Mouse (Mus musculus) kidney, postnatal 0 days (tissue): ENCODE results near the gene Arhgap8. TPM values are rescaled to one million over a fixed set of nuclear protein-coding genes. Genes with fewer than 3 reads are reported as not detected.

Source experiments
- ATAC-seq: fragments of 200-750 bp; cut with Nextera tagmentation; replicated peaks from 2 replicates; pipeline ENCODE4 v1.8.0; 2017; ENCODE audit warnings: low read depth, moderate number of reproducible peaks, moderate TSS enrichment, moderate library complexity; ENCODE audit not compliant: low FRiP score
- DNase-seq: peaks from one replicate; pipeline ENCODE4 v3.0.0-alpha.2; 2016; ENCODE audit warnings: low spot score
- H3K27ac ChIP-seq: fragments of 300-500 bp; sonication (generic); 2 replicates; pipeline ENCODE4 v1.5.1; 2014; ENCODE audit warnings: mild to moderate bottlenecking
- H3K27me3 ChIP-seq: fragments of 300-500 bp; sonication (generic); 2 replicates; pipeline ENCODE4 v1.6.1; 2014; ENCODE audit warnings: low read length, mixed read lengths; ENCODE audit not compliant: insufficient read depth
- H3K36me3 ChIP-seq: fragments of 300-500 bp; sonication (generic); 2 replicates; pipeline ENCODE4 v1.6.1; 2014; ENCODE audit warnings: low read length, mixed read lengths; ENCODE audit not compliant: insufficient read depth
- H3K4me1 ChIP-seq: fragments of 300-500 bp; sonication (generic); replicated peaks from 2 replicates; pipeline ENCODE4 v1.6.1; 2014; ENCODE audit warnings: antibody characterized with exemption, low read length, mixed read lengths; ENCODE audit not compliant: insufficient read depth
- H3K4me2 ChIP-seq: fragments of 300-500 bp; sonication (generic); 2 replicates; pipeline ENCODE4 v1.6.1; 2014; ENCODE audit warnings: mild to moderate bottlenecking, low read length, moderate library complexity, mixed read lengths
- H3K4me3 ChIP-seq: fragments of 300-500 bp; sonication (generic); replicated peaks from 2 replicates; pipeline ENCODE4 v1.5.1; 2014; ENCODE audit warnings: low read depth, low read length
- H3K9ac ChIP-seq: fragments of 300-500 bp; sonication (generic); 2 replicates; pipeline ENCODE4 v1.6.1; 2014; ENCODE audit warnings: low read depth, low read length
- H3K9me3 ChIP-seq: fragments of 300-500 bp; sonication (generic); replicated peaks from 2 replicates; pipeline ENCODE4 v1.6.1; 2016; ENCODE audit warnings: low read length, inconsistent platforms, mixed read lengths
- CTCF ChIP-seq: IDR thresholded peaks from 2 replicates; pipeline ENCODE4 v1.5.1; 2016; ENCODE audit warnings: antibody characterized with exemption, low read depth, mild to moderate bottlenecking, moderate library complexity
- WGBS: fragments of 180-500 bp; shearing (Covaris S2); extraction: QIAGEN DNeasy Blood & Tissue Kit; methylation state at CpG from one replicate; pipeline ENCODE4 v1.1.7; 2014; 5-methylcytosine and 5-hydroxymethylcytosine counted together
- polyA plus RNA-seq: library from polyadenylated mRNA; unstranded; fragments of >200 nt; fragmentation: Nextera tagmentation; extraction: Ambion mirVana; gene quantifications from 2 replicates; pipeline ENCODE4 v1.2.1, GENCODE M21; 2015

The Arhgap8 gene
- polyA plus RNA-seq, 1 experiment from 2014 or later, result 13.9 TPM

DNA sequence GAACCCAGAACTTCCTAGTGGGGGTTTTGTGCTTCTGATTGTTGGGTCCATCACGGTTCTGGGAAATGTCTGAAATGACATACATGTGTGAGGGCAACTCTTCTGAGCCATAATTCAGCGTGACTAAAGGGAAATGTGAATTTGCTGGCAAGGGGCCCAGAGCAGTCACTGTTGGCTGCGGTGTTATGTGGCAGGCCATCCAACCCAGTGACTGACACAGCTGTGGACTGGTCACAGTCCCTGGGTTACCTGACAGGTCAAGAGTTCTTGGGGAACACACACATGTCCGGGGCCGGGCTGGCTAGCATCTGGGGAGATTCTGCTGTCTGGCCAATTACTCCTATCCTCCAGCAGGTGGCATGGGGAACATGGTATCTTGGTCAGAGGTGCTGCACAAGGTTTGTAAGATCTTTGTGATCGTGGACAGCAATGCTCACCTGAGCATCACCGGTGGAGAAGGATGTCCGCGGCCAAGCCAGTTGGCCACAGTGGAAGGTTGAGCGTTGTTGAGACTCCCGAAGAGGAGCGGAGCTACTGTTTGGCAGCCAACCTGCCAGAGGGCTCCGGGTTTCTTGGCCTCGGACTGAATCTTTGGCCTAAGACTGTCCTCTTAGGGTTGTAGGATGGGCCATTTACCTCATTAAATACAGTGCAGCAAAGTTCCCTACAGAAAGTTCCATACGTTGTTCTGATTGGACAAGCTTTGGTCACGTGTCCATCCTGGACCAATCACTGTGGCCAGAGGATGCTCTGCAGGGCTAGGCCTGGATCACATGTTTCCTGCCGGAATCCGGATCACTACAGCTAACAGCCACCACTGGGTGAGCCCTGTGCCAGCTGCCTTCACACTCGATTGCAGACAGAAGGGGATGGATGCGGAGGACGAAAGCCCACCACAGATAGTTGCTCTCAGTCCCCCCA lies 52.6 kb downstream of the Arhgap8 start:
- ATAC-seq (no peak), DNase-seq (no peak)
- H3K9ac ChIP-seq, result no peak overlapping the region
- WGBS, result 79% methylated on average over 21 of the region's 21 CpGs
- H3K4me2 ChIP-seq, result no peak overlapping the region
- H3K4me3 ChIP-seq, result no peak overlapping the region
- no peaks in the 10 kb centered on the region for H3K4me1 ChIP-seq
- peak; percentile 59; the same call in 1 of the 2 replicates for TF ChIP-seq CTCF
- H3K27me3 ChIP-seq, result no peaks in the 10 kb centered on the region
- no peaks in the 10 kb centered on the region for H3K9me3 ChIP-seq
- no peak overlapping the region for H3K27ac ChIP-seq
- H3K36me3 ChIP-seq, result no peaks in the 10 kb centered on the region

DNA sequence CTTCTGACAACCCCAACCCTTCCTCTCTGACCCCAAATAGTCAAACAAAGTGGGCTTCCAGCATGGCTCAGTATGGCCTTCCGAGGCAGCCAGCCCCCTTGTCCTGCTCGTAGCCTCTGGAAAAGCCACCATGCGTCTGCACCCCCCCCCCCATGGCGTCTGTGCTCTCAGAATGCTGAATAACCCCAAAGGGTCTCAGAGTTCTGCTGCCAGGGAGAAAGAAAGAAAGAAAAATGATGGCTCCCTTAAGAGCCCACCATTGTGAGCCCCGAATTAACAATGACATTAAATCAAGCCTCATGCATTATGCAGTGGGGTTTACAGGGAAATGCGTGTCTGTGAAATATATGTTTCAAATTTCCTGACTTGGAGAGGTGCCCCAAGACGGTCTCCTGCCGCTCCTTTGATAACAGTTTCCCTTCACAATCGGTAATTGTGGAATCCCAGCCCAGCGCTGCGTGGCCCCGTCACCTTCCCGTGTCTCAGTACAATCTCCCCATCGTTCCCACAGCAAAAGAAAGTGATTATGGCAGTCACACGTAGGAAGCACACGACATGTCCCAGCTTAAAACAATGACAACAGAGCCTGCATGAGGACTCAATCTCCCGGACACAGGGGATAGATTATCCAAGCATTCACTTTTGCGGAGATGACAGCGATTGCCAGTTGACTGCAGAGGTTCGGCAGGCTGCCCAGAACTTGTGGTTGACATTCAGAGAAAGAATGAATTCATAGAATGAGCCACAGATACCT lies 55.7 kb downstream of the Arhgap8 start:
- H3K36me3 ChIP-seq, result no peaks in the 10 kb centered on the region
- DNase-seq (no peak), ATAC-seq (no peak)
- no peaks in the 10 kb centered on the region for H3K4me1 ChIP-seq
- no peak overlapping the region for H3K4me3 ChIP-seq
- no peak for TF ChIP-seq CTCF
- H3K9ac ChIP-seq, result no peak overlapping the region
- no peak overlapping the region for H3K27ac ChIP-seq
- 52% methylated on average over 20 of the region's 20 CpGs for WGBS
- no peaks in the 10 kb centered on the region for H3K9me3 ChIP-seq
- no peak overlapping the region for H3K4me2 ChIP-seq
- H3K27me3 ChIP-seq, result no peaks in the 10 kb centered on the region

DNA sequence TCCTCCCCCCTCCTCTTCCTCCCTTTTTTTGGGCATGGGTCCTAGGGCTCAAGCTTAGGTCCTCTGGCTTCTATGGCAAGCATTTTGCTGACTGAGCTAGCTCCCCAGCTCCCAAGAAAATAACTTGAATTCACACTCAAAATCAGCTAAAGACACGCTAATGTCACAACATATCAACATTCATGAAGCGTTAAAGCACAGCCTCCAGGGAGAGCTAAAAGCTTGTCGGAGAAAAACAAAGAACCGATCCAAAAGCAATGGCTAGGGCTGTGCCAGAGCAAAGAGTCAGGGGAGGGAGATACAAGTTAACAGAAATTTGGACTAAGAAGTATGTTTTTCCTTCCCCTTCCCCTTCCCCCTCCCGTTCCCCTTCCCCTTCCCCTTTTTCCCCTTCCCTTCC lies 58.7 kb downstream of the Arhgap8 start:
- ATAC-seq, result no peak
- 52% methylated on average over 5 of the region's 5 CpGs for WGBS

DNA sequence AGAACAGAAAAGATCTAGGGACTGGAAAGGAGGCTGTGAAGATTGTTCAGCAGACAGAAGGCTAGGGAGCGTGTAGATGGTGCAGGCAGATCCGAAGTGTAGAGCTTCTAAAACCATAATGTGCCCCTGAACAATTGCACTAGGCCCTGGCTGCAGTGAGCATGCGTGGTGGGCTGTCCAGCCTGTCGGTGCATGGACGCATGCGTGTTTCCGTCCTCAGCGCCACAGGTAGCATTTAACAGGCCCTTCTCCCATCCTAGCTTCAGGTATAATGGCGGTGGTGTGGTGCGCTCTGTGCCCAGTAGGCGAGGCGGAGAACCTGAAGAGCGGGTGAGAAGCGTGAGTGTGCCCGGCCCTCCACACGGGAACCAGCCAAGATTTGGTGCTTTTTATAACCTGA lies 65.0 kb downstream of the Arhgap8 start:
- ATAC-seq (no peak), DNase-seq (no peak)
- Histone ChIP-seq H3K4me3 (no peak overlapping the region), H3K36me3 (no peaks in the 10 kb centered on the region), H3K4me2 (no peak overlapping the region), H3K9me3 (no peaks in the 10 kb centered on the region), H3K9ac (no peak overlapping the region), H3K4me1 (no peaks in the 10 kb centered on the region), H3K27me3 (no peaks in the 10 kb centered on the region), H3K27ac (no peak overlapping the region)
- WGBS, result 96% methylated on average over 16 of the region's 16 CpGs
- no peak for TF ChIP-seq CTCF

More for the DNA sequence above, 58.7 kb downstream of the Arhgap8 start:
- TF ChIP-seq CTCF, result no peak
- no peak overlapping the region for H3K9ac ChIP-seq
- H3K4me2 ChIP-seq, result no peak overlapping the region
- no peaks in the 10 kb centered on the region for H3K4me1 ChIP-seq
- no peaks in the 10 kb centered on the region for H3K9me3 ChIP-seq
- no peak overlapping the region for H3K27ac ChIP-seq
- H3K27me3 ChIP-seq, result no peaks in the 10 kb centered on the region
- no peaks in the 10 kb centered on the region for H3K36me3 ChIP-seq
- no peak overlapping the region for H3K4me3 ChIP-seq
- DNase-seq, result no peak

DNA sequence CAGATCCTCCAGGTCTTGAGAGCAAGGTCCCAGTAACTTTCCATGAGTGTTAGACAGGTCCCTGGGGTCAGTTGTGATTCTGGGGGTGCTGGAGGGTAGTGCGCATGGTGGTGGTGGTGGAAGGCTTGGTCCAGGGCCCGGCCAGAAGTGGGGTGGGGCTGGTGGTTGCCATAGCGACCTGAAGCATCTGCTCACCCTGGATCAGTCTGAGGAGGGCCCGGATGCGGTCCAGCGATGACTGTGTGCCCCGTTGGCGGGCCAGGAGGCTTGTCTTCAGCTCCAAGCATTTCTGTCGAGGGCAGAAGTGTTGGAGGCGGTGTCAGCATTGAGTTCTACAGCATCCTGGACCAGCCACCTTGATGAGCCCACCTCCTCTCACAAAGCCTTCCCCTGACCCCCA lies 67.3 kb downstream of the Arhgap8 start:
- DNase-seq (no peak), ATAC-seq (no peak)
- H3K4me2 ChIP-seq, result no peak overlapping the region
- no peak for TF ChIP-seq CTCF
- H3K27ac ChIP-seq, result no peak overlapping the region
- H3K27me3 ChIP-seq, result no peaks in the 10 kb centered on the region
- no peak overlapping the region for H3K4me3 ChIP-seq
- WGBS, result 83% methylated on average over 10 of the region's 10 CpGs
- no peak overlapping the region for H3K9ac ChIP-seq
- no peaks in the 10 kb centered on the region for H3K36me3 ChIP-seq
- H3K4me1 ChIP-seq, result no peaks in the 10 kb centered on the region
- no peaks in the 10 kb centered on the region for H3K9me3 ChIP-seq

DNA sequence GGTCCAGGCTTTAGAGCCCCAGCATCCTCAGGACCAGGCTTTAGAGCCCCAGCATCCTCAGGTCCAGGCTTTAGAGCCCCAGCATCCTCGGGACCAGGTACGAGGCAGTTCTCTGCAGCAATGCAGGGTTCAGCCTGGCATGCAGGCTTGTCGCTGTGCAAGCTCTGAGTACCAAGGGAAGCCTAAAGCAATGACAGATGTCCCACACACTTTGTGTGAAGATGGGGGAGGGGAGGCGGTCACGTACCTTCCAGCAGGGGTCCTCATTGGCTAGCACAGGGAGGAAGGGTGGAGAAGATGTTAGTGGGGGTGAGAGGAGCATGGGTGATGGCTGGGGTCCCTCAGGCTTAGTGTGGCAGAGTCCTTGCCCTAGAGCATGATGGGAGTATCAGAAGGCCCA lies 73.8 kb downstream of the Arhgap8 start:
- H3K4me2 ChIP-seq, result no peak overlapping the region
- no peaks in the 10 kb centered on the region for H3K4me1 ChIP-seq
- no peaks in the 10 kb centered on the region for H3K36me3 ChIP-seq
- no peaks in the 10 kb centered on the region for H3K9me3 ChIP-seq
- 80% methylated on average over 5 of the region's 5 CpGs for WGBS
- H3K27ac ChIP-seq, result no peak overlapping the region
- H3K9ac ChIP-seq, result no peak overlapping the region
- no peak for ATAC-seq
- TF ChIP-seq CTCF, result peak; percentile 10; the same call in 1 of the 2 replicates
- DNase-seq, result no peak
- no peaks in the 10 kb centered on the region for H3K27me3 ChIP-seq
- H3K4me3 ChIP-seq, result no peak overlapping the region
